Mouse (Mus musculus) heart, postnatal 0 days (tissue): Measurements from ENCODE around the gene Kcnj6.

Experiments used
- CTCF ChIP-seq: IDR thresholded peaks from 2 replicates; pipeline ENCODE4 v1.5.1; 2016; ENCODE audit warnings: antibody characterized with exemption, control low read depth, low read depth
- EP300 ChIP-seq: IDR thresholded peaks from 2 replicates; pipeline ENCODE4 v1.6.1; 2016; ENCODE audit warnings: antibody characterized with exemption, low read depth

DNA sequence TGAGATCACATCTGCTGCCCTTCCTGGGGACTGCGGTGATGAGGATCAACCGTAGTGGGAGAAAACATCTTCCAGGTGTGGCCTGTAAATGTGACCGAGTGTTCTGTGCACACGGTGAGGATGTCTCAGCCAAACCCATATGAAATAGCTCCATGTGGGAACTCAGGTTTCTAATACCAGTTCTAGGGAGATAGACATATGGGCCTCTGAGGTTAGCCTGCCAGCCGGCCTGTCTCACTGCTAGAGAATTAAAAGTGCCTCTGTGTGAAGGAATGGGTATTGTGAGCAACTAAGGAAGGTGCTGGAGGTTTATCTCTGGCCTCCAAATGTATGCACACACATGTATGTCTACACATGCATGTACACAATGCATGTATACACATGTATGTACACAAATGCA, 129.1 kb downstream of the Kcnj6 start:
- no peak for TF ChIP-seq CTCF
- no peak for TF ChIP-seq EP300
